Mouse (Mus musculus) erythroblast, adult 5-6 weeks (primary cell): ENCODE results near the gene Med13l. TPM values are rescaled to one million over a fixed set of nuclear protein-coding genes. Genes with fewer than 3 reads are reported as not detected.

Experiments
- ATAC-seq: replicated peaks from 2 replicates; pipeline ENCODE4 v1.8.0; 2016; ENCODE audit warnings: moderate number of reproducible peaks, mild to moderate bottlenecking, moderate TSS enrichment, inconsistent platforms; ENCODE audit not compliant: poor library complexity, low FRiP score, severe bottlenecking
- total RNA-seq, 2 experiments: library from RNA; stranded (forward) in 1 of 2; stranded (reverse) in 1 of 2; fragments of 150-400 nt in 1 of 2; fragments of 200-764, 138-1000 nt in 1 of 2; gene quantifications; 2 replicates each; pipeline versions ENCODE4 v1.2.3 to v1.2.4; 2015 to 2017; ENCODE audit warnings: low replicate concordance in 2 of 2

Med13l gene
- total RNA-seq, 2 experiments from 2014 or later = 49.2 to 82.2 TPM

DNA sequence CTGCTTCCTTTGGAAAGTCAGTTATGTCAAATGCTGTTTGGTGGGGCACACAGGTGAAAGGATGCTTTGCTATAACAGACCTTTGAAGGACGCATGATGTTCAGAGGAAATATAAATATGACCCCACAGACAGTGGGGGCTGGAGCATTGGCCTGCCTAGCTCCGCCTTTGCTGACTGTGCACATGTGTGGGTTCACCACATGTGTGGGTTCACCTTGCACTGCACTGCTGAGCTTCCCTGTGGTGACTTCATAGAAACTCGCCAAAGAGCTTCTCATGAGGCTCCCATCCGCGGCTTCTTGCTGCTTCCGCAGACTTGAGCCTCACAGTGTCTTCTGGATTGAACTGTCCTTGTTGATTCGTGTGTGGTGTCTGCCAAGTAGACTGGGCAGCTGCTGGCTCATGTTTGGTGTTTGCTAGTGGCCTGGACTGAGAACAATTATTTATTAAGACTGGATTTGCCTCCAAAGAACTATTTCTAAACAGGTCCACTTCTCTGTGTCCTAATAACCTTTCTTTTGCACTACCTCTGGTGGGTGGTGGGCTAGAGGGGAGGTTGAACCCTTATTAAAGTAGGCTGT, 59.9 kb downstream of the Med13l start:
- no peak for ATAC-seq

- no peak for ATAC-seq
Observed at GRCm38 (mm10) chr5:118621877-118622276, 61.4 kb downstream of the Med13l start.

GRCm38 (mm10) chr5:118622346-118622745, 61.9 kb downstream of the Med13l start:
- ATAC-seq = no peak

DNA sequence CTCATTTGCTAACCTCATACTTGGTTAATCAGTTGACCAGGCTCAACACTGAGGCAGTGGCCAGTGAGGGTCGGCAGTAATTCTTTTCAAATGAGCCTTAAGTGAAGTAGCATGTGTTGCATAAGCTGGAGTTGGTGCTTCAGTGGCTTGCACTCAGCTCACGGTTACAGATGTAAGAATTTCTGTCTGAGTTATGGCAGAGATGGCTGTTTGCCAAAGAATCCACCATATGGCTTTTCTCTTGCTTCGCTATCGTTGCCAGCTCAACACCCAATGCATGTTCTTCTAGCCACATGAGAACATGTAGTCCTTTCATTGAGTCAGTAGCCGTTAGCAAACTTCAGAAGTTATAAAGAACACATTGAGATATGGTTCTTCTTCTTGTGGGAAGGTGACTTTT, 63.3 kb downstream of the Med13l start:
- ATAC-seq = no peak

DNA sequence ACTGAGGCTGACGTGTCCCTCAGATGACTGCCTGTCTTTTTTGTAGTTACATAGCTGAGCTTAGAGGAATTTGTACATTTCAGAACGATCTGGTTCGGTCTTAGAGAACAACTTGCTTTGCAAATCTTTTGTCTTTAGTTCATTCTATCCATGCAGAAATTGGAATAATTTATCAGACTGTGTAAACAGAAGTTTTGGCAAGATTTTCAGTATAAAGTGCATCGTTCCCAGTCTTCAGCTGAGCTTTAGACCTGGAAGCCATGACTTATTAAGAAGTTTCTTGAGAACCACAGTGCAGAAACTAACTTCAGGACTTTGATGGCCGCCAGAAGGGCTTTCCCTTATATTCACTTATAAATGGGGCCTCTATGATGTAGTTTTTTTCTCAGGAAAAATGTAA, 67.2 kb downstream of the Med13l start:
- no peak for ATAC-seq

DNA sequence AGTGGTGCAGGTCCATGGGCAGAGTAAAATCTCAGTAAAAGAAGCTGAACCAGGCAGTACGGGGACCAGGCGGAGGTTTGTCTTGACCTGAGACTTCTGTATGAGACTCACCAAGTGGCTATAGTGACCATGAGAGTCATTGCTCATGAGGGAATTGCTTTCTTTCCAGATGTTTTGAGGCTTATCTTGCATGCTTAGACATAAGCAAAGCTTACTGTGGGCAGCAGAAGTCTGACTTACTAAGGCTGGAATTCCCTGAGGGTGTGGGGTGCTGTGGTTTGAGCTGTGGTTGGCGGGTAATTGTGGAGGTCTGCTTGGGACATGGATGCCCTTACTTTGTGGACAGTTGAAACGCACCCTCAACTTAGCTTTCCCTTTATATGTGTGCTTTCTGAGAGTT, 67.7 kb downstream of the Med13l start:
- no peak for ATAC-seq

GRCm38 (mm10) chr5:118632346-118632745, 71.9 kb downstream of the Med13l start:
- ATAC-seq = no peak

GRCm38 (mm10) chr5:118633106-118633505, 72.6 kb downstream of the Med13l start:
- no peak for ATAC-seq

DNA sequence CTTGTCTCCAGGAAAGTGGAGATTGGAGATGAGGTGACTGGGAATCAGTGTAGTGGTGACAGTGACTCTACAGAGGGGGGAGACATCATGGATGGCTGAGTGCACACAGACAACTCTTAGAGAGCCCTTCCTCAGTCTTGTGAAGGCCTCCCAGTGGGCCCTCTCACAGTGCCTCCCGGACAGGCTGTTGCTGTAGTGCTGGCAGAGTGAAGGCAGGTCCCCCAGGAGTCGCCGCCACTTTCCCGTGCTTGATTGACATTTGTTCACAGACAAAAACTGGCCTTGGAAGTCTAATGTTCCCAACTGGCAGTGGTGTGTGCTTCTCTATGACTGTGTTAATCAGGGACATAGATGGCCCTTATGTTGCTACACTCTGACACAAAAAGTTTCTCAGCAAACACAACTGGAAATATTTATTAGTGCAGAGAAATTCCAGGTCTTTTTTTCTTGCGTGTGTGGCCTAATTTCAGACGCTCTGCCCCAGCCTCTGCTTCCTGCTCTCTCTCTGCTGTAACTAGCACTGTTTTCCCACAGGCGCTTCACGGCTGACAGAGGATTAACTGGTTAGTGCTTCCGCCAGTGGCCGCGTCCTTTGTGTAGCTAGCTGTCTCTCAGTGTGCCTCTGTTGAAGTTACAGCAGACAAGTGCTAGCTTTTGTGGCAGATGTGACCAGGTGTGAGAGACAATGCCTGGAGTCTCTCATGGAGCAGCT, 75.2 kb downstream of the Med13l start:
- ATAC-seq = no peak

GRCm38 (mm10) chr5:118636399-118637369, 76.2 kb downstream of the Med13l start:
- no peak for ATAC-seq

DNA sequence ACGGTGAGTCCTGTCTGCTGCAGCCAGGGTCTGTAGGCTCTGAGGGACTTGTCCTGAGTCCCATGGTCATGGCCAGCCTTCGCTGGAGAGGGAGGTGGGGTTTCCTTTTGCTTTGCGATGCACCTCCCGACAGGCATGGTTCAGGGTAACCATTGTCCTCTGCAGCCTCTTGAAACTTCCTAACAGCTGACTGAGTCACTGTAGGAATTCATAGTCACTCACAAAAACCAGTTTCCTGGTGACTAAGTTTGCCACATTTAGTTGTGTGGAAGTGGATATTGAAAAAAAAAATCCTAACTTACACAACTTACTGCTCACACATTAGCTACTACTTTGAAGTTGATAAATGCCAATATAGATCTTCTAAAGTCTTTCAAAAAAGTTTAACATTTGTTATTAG, 77.5 kb downstream of the Med13l start:
- ATAC-seq = no peak

DNA sequence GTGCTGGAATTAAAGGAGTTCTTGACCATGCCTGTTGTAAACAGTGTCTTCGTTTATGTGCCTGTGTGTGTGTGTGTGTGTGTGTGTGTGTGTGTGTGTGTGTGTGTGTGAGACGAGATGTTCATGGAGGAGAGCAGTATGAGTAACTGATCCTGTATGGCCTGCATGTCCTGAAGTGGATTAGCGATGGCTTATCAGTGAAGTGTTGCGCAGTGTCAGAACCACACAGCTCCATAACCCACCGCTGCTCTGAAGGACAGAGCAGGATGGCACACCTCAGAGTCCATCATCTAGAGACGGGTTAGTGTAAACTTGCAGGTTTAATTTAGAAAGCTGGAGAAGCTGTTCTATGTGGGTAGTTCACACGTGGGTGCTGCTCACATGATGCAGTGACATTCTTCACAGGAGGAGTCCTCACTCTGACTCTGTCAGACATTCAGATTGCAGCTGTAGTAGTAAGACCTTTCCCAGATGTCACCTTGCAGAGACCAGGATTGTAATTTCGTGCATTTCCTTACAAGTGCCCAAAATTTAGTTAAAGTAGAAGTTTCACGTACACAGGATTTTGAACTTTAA, 78.1 kb downstream of the Med13l start:
- ATAC-seq = no peak

DNA sequence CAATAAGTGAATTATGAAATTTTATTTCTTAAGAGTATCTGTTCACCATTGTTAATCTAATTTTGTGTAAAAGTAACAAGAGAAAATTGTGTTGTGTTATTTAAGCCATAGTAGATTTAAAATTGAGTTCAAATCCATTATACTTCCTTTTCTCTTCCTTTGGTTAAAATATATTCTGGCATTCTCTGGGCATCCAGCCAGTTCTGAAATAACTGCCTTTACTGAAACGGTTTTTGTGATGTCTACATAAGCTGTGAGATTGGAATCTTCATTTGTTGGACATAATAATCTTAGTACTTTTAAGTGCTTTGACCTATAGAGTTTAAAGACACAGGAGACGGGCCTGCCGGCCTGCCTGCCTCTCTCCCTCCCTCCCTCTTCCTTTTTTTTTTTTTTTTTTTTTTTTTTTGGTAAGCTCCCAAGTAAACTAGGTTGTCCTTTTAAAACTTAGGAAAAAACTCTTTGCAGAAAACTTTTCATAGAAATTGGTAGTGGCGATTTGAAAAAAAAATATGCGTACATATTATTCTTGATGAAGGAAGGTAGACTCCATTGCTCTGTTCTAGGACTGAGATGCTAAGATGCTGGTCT, 78.7 kb downstream of the Med13l start:
- ATAC-seq = no peak

DNA sequence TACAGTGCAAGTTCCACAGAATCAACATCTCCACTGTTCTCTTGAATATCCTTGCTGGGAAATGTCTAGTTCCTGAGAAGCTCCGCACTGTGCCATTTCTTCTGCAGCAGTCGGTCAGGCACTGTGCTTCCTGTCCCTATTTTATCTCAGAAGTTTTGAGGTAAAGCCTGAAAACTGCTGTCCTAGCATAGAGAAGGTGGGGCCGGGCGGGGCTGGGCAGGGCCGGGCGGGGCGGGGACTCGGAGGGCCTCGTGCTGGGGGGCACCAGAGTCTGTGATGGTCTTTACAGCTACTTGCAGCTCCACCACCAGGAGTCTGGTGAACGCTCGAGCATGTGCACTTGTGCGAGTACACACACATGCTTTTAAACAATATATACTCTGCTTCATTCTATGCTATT, 83.6 kb downstream of the Med13l start:
- no peak for ATAC-seq

- no peak for ATAC-seq
Observed at GRCm38 (mm10) chr5:118644511-118644910, 84.0 kb downstream of the Med13l start.

GRCm38 (mm10) chr5:118645196-118645805, 84.8 kb downstream of the Med13l start:
- ATAC-seq = no peak

DNA sequence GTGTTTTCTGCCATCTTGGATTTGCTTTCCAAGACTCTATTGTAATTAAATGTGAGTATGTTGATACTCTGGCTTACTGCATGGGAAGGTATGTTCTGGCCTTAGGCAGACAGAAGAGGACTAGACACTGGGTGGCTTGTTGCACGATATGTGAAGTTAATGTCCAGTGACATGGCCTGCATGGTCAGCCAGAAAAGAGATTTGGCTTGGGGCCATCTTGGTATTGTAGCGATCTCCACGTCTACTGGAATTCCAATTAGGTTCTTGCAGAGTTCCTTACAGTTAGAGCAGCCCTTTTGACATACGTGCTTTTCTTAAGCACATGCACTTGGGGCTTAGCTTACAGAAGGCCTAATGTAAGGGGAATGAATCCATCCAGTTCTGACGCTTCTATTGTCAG, 86.4 kb downstream of the Med13l start:
- ATAC-seq = no peak

GRCm38 (mm10) chr5:118647384-118647783, 86.9 kb downstream of the Med13l start:
- no peak for ATAC-seq

- no peak for ATAC-seq
Observed at GRCm38 (mm10) chr5:118649215-118650006, 88.9 kb downstream of the Med13l start.
